Mouse (Mus musculus) C2C12 (cell line): ENCODE results near the gene Rab5if.
"Not testable (repeated sequence)": the region's sequence is repeated elsewhere in the genome, so short reads cannot be mapped to it uniquely, and the experiment has no call there.

Experiments
- CTCF ChIP-seq: IDR thresholded peaks from one replicate; pipeline ENCODE4 v1.5.1; 2011; ENCODE audit not compliant: control insufficient read depth, insufficient read depth, insufficient read length
- MYOG ChIP-seq: IDR thresholded peaks from one replicate; pipeline ENCODE4 v1.6.1; 2011; ENCODE audit not compliant: control insufficient read depth, insufficient read length; ENCODE audit errors: extremely low read depth

GRCm38 (mm10) chr2:156853584-156853983 is 9.3 kb upstream of the Rab5if start:
- TF ChIP-seq CTCF, MYOG: not testable (repeated sequence)
